30 mouse cellular contexts compared by ENCODE assay signal in the genomic region with DNA sequence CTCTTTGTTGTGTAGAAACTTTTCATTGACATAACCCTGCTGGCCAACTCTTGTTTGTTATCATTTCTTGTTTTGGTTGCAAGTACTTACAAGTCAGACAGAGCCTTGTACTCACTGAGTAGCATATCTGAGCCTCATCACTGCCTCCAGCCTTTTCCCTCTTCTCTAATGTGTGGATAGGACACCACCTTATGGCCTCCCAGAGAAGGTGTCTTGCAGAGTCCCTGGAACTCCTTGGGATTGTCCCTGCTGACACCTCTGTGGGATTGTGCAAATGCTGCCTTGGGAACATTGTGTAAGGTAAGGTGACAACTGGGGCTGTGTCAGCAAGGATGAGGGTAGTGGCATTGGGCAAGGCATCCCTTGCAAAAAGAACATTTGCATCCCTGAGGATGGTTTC. TPM values are rescaled to one million over a fixed set of nuclear protein-coding genes. Genes with fewer than 3 reads are reported as not detected.
A peak's percentile ranks its signal among the peaks of the same experiment; 100 is the strongest.
DNase-seq lines count a peak whose midpoint lies in the region; ATAC-seq and TF ChIP-seq lines count a peak whose summit lies in the region.
"Had no signal": no experiment of that assay in that cellular context is flagged by ENCODE, and none has a peak within 500 bp of the region (broad histone marks: within the 10 kb centered on the region; RNA-seq: fewer than 3 reads in every experiment).

No protein-coding gene starts in this region.

- H3K27me3 ChIP-seq in forebrain, postnatal 0 days (ENCODE audit: insufficient read depth, low read length) = no peaks in the 10 kb centered on the region; the same call in 1 of the 2 replicates
- H3K27me3 ChIP-seq in forebrain, embryonic 12.5 days = 0 out of 2 replicates have a peak, but pooled peaks cover 4% of the 10 kb centered on the region
- H3K27me3 ChIP-seq: neural tube, embryonic 12.5 days had no signal

- ATAC-seq in forebrain, postnatal 0 days = no peak
- no peak for ATAC-seq in forebrain, embryonic 12.5 days (ENCODE audit: low FRiP score)
- ATAC-seq: CD4-positive, CD25-positive, alpha-beta regulatory T cell, adult 4 months; forebrain, embryonic 16.5 days; inflammation-experienced regulatory T-cells, adult 6 months had no signal

- no peaks in the 10 kb centered on the region for H3K36me3 ChIP-seq in forebrain, postnatal 0 days (ENCODE audit: insufficient read depth)
- no peaks in the 10 kb centered on the region for H3K36me3 ChIP-seq in forebrain, embryonic 12.5 days (replicated peaks)
- H3K36me3 ChIP-seq: embryonic facial prominence, embryonic 13.5 days; hindbrain, embryonic 12.5 days; neural tube, embryonic 12.5 days had no signal

- no peak overlapping the region for H3K4me3 ChIP-seq in forebrain, postnatal 0 days (ENCODE audit: low read depth, low read length)
- H3K4me3 ChIP-seq in forebrain, embryonic 12.5 days (replicated peaks) = no peak overlapping the region
- H3K4me3 ChIP-seq in layer of hippocampus, adult 2 months = no peak overlapping the region
- H3K4me3 ChIP-seq: embryonic facial prominence, embryonic 13.5 days; hindbrain, embryonic 12.5 days; left cerebral cortex, adult 2 months; megakaryocyte, embryonic 14.5 days; neural tube, embryonic 12.5 days had no signal

- H3K4me2 ChIP-seq in forebrain, postnatal 0 days (ENCODE audit: low read depth) = no peak overlapping the region
- H3K4me2 ChIP-seq in forebrain, embryonic 12.5 days = no peak overlapping the region
- H3K4me2 ChIP-seq: embryonic facial prominence, embryonic 13.5 days; hindbrain, embryonic 12.5 days; neural tube, embryonic 12.5 days had no signal

- no peak for DNase-seq in forebrain, postnatal 0 days
- no peak for DNase-seq in layer of hippocampus, adult 2 months (ENCODE audit: low spot score in 2 of 2)
- DNase-seq in layer of hippocampus, adult 18-20 months (ENCODE audit: low spot score in 2 of 2) = no peak
- DNase-seq in 3T3-L1 (ENCODE audit: low read depth, low spot score) = peak; percentile 61
- peak; percentile 46 for DNase-seq in fat pad, adult 2 months (ENCODE audit: extremely low read depth, low read depth, low spot score)
- no peak for DNase-seq in c-Kit-positive CD71-positive TER-119-positive erythroid progenitor cells, embryonic 14.5 days (ENCODE audit: low spot score)
- DNase-seq: adrenal gland, adult 8-10 months; cerebellum, adult 18-20 months; cerebellum, postnatal 25 days; gastrocnemius, postnatal 14 days; heart, adult 18-20 months; kidney, postnatal 4 days; midbrain, embryonic 14.5 days; right cerebral cortex, postnatal 14 days; thymus, postnatal 4 days had no signal

- no peak overlapping the region for H3K27ac ChIP-seq in forebrain, postnatal 0 days (ENCODE audit: low read depth, low read length)
- H3K27ac ChIP-seq in forebrain, embryonic 12.5 days = no peak overlapping the region
- no peak overlapping the region for H3K27ac ChIP-seq in layer of hippocampus, adult 2 months
- H3K27ac ChIP-seq: embryonic facial prominence, embryonic 13.5 days; hindbrain, embryonic 12.5 days; left cerebral cortex, adult 2 months; neural tube, embryonic 12.5 days had no signal

- no peak overlapping the region for H3K9ac ChIP-seq in forebrain, postnatal 0 days
- no peak overlapping the region for H3K9ac ChIP-seq in forebrain, embryonic 12.5 days
- H3K9ac ChIP-seq: embryonic facial prominence, embryonic 13.5 days; hindbrain, embryonic 12.5 days; neural tube, embryonic 12.5 days had no signal

- H3K4me1 ChIP-seq in forebrain, postnatal 0 days (ENCODE audit: insufficient read depth) = no peaks in the 10 kb centered on the region
- H3K4me1 ChIP-seq in forebrain, embryonic 12.5 days = peaks cover 10% of the 10 kb centered on the region
- H3K4me1 ChIP-seq: megakaryocyte, embryonic 14.5 days had no signal

- H3K9me3 ChIP-seq in forebrain, postnatal 0 days (ENCODE audit: low read length) = no peaks in the 10 kb centered on the region
- H3K9me3 ChIP-seq in forebrain, embryonic 12.5 days = no peaks in the 10 kb centered on the region
- H3K9me3 ChIP-seq: embryonic facial prominence, embryonic 13.5 days; hindbrain, embryonic 12.5 days; megakaryocyte, embryonic 14.5 days; neural tube, embryonic 12.5 days had no signal

- TF ChIP-seq CTCF in forebrain, postnatal 0 days (IDR thresholded peaks at IDR 0.05; ENCODE audit: low read depth) = 0 out of 2 replicates have a peak, but pooled peaks have one; percentile 10
- peak; percentile 29 for TF ChIP-seq CTCF in layer of hippocampus, adult 2 months (conservative IDR thresholded peaks at IDR 0.05)

RNA-seq across cellular contexts. Expression of a gene that starts 9.1 kb away (rescaled TPM):
- total RNA-seq in forebrain, postnatal 0 days (2014; rRNA removed) = not detected in 2 replicates
- 0.16 and 0.17 TPM in 2 replicates for polyA plus RNA-seq in forebrain, postnatal 0 days (2015; fragmentation: Nextera tagmentation; extraction: Ambion mirVana)
- polyA plus RNA-seq in forebrain, embryonic 12.5 days (2016; fragmentation: Nextera tagmentation; extraction: Ambion mirVana) = 0.13 and 0.44 TPM in 2 replicates
- under 1 TPM; 0.81 to 0.84 TPM for total RNA-seq in layer of hippocampus, adult 2 months (2021)
- total RNA-seq in layer of hippocampus, adult 18-20 months (2021) = under 1 TPM; 0.56 to 0.72 TPM
- total RNA-seq: adrenal gland, adult 8-10 months; gastrocnemius, postnatal 14 days; heart, adult 18-20 months; heart, postnatal 25 days; layer of hippocampus, postnatal 10 days had no signal
- polyA plus RNA-seq: CD4-positive, CD25-positive, alpha-beta regulatory T cell, adult 4 months; heart, embryonic 14.5 days; inflammation-experienced regulatory T-cells, adult 6 months; kidney, embryonic 14.5 days; liver, embryonic 16.5 days; neural tube, embryonic 12.5 days had no signal

RNA-seq across cellular contexts. Expression of a gene that starts 25.6 kb away (rescaled TPM):
- total RNA-seq in forebrain, postnatal 0 days (2014; rRNA removed) = not detected in 2 replicates
- not detected in 2 replicates for polyA plus RNA-seq in forebrain, postnatal 0 days (2015; fragmentation: Nextera tagmentation; extraction: Ambion mirVana)
- polyA plus RNA-seq in forebrain, embryonic 12.5 days (2016; fragmentation: Nextera tagmentation; extraction: Ambion mirVana) = not detected in 2 replicates
- total RNA-seq in layer of hippocampus, adult 2 months (2021) = not detected
- not detected for total RNA-seq in layer of hippocampus, adult 18-20 months (2021)
- total RNA-seq: adrenal gland, adult 8-10 months; gastrocnemius, postnatal 14 days; heart, adult 18-20 months; heart, postnatal 25 days; layer of hippocampus, postnatal 10 days; left cerebral cortex, adult 2 months; left cerebral cortex, postnatal 36 days had no signal
- polyA plus RNA-seq: CD4-positive, CD25-positive, alpha-beta regulatory T cell, adult 4 months; forebrain, embryonic 16.5 days; heart, embryonic 14.5 days; hindbrain, embryonic 12.5 days; inflammation-experienced regulatory T-cells, adult 6 months; kidney, embryonic 14.5 days; liver, embryonic 16.5 days; midbrain, embryonic 14.5 days; neural tube, embryonic 12.5 days had no signal

RNA-seq across cellular contexts. Expression of a gene that starts 36.6 kb away (rescaled TPM):
- 16.6 and 19.1 TPM in 2 replicates for total RNA-seq in forebrain, postnatal 0 days (2014; rRNA removed)
- polyA plus RNA-seq in forebrain, postnatal 0 days (2015; fragmentation: Nextera tagmentation; extraction: Ambion mirVana) = 10.7 and 15.5 TPM in 2 replicates
- 1.7 and 1.8 TPM in 2 replicates for polyA plus RNA-seq in forebrain, embryonic 12.5 days (2016; fragmentation: Nextera tagmentation; extraction: Ambion mirVana)
- total RNA-seq in layer of hippocampus, adult 2 months (2021) = 10 to 100 TPM; 11.0 to 11.5 TPM
- total RNA-seq in layer of hippocampus, adult 18-20 months (2021) = 10 to 100 TPM; 11.0 to 13.7 TPM
- total RNA-seq: heart, adult 18-20 months; heart, postnatal 25 days had no signal
- polyA plus RNA-seq: CD4-positive, CD25-positive, alpha-beta regulatory T cell, adult 4 months; inflammation-experienced regulatory T-cells, adult 6 months had no signal

Comparison
In these comparisons a context has a peak if more than half of its experiments do, and no peak if none do; other contexts are left out.
1. DNase-seq: peak in 3T3-L1 (single experiment) and fat pad, adult 2 months (single experiment); none in forebrain, postnatal 0 days (single experiment), layer of hippocampus, adult 2 months (0 of 2), layer of hippocampus, adult 18-20 months (0 of 2) and c-Kit-positive CD71-positive TER-119-positive erythroid progenitor cells, embryonic 14.5 days (single experiment).